Mouse (Mus musculus): Measurements from ENCODE around the gene Rgl1.

Gene Rgl1

GRCm38 (mm10) chr1:152537186-152537585 lies 229.0 kb downstream of the Rgl1 start:
- DNase-seq, result no peak

- no peak for DNase-seq
Measured at GRCm38 (mm10) chr1:152536416-152537018, 229.6 kb downstream of the Rgl1 start.

- no peak for DNase-seq
Measured at GRCm38 (mm10) chr1:152534531-152534930, 231.6 kb downstream of the Rgl1 start.

GRCm38 (mm10) chr1:152531498-152531897 lies 234.7 kb downstream of the Rgl1 start:
- DNase-seq, result no peak

DNA sequence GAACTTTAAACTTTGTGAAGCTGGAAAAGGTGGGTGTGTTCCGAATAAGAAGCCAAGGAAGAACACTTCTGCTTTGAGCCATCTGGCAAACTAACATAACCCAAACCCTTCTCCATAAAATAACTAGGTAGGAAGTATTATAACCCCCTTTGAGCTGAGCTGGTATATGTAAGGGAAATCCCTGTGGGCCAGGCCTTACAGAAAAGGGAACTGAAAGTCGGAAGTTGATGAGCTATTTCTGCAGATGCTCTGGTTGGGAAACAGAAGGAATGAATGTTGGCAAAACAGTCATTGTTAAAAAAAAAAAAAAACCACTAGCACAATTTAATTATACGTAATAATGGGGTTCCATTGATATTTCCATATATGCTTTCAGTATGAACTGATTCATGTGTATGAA lies 237.4 kb downstream of the Rgl1 start:
- DNase-seq, result no peak

- DNase-seq, result no peak
Measured at GRCm38 (mm10) chr1:152528214-152528613, 237.9 kb downstream of the Rgl1 start.

DNA sequence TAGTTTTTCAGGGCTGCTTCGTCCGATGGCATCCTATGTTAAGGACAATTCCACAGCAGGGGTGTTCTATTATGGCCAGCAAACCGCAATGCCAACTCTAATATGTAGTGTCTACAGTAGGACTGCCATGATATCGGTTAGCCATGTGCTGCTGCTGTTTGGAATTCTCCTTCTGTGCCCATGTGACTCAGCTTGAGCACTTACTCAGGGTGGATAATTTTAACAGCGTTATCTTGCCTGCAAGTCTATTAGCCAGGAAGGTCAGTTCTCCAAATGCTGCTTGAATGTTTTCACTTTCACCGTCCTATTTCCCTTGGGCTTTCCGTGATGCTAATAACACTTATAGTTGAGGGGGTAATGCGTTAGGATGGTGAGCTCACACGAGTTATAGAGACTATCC lies 240.0 kb downstream of the Rgl1 start:
- DNase-seq, result no peak

GRCm38 (mm10) chr1:152524987-152525648 lies 241.0 kb downstream of the Rgl1 start:
- peak; percentile 18 to 24 for DNase-seq

DNA sequence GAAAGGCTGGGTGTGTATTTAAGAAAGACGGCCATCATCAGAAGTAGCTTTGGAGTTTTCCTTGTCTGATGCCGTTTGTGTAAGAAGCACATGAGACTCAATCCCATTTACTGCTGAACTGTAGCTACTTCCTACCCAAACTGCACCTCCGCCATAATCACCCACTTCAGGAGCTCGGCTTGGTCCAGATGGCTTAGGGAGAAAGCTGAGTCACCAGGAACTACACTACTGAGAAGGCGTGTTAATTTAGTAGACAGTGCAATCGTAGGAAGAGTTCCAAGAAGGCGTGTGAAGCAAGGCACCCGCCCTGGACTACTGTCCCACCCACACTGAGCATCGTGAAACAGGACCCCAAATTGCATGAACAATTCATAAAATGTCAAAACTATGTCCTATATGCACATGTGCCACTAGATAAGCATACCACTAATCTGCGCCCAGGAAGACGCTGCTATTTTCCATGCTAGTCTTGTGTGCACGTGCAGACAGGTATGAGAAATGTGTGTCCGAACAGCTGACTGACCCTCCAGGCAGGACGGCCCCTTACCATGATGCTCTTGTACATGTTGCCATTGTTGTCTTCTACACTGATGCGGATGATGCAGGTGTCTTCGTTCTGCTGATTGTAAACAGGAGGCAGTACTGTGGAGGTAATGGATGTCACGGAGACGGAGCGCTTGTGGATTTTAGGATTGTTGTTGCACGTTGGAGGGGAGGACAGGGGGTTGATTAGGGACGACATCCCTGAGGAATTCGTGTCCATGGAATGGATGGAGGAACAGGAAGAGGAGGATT lies 241.9 kb downstream of the Rgl1 start:
- no peak for DNase-seq

- no peak for DNase-seq
Measured at GRCm38 (mm10) chr1:152523292-152523691, 242.9 kb downstream of the Rgl1 start.

DNA sequence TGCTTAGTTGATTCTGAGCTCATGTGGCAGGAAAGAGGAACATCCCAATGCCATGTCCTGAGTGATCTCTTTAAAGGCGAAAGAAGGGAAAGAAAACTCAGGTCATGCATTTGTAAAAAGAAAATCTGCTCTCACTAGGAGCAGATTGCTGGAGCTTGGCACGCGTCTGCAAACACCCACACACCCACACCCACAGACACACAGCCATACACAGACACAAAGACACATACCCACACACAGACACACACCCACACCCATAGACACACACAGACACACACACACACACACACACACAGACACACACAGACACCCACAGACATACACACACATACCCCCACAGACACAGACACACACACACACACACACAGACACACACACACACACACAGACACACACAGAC lies 243.9 kb downstream of the Rgl1 start:
- no peak for DNase-seq

DNA sequence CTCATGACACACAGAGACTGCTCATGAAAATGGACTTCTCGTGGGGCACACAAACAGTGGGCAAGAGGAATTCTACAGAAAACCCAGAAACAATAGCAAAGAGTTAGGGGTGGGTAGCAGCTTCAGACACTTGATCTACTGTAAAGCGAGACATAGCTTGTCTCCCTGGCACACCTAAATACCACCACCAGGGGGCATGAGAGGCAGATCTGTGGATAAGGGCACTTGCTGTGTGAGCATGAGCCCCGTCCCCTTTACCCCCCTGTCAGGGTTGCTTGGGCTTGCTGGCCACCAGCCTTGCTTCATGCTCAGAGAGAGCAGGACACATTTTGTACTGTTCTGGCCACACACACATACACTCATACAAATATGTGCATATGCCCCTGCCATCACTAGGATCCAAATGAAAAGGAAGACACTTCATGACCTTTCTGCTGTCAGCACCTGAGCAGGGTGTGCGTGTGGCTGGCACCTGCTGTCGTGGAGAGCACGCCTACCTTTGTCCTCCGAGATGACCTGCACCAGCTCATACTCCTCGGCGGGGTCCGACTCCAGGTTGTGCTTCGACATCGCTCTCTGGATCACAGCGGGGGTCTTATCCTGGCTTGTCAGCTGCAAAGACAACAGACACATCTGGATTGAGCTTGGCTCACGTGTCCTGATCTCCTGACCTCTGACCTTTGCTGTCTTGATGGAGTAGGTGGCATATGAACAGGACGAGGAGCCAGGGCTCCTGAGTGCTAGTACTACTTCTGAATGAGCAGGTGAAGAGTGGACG lies 245.2 kb downstream of the Rgl1 start:
- DNase-seq, result peak; percentile 18 to 24

DNA sequence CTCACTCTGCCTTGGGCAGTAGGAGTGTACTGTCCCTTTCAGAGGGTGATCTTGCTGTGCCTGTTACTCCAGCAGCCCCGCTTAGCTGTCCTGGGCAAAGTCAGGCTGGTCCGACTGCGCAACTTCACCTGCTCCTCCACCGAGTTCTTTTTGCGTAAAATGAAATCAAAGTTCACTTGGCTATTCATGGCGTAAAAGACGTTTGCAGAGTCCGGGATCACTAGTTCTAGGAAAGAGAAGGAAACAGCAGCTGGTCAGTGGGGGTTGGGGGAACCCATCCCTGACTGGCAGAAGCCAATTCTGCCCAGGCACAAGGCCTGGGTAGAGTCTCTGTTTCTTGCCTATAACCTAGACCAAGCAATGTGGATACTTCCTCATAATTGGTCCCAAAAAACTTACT lies 247.2 kb downstream of the Rgl1 start:
- DNase-seq, result no peak

GRCm38 (mm10) chr1:152517057-152517570 lies 249.0 kb downstream of the Rgl1 start:
- no peak for DNase-seq

- DNase-seq, result no peak
Measured at GRCm38 (mm10) chr1:152514256-152514655, 251.9 kb downstream of the Rgl1 start.

GRCm38 (mm10) chr1:152511237-152511636 lies 254.9 kb downstream of the Rgl1 start:
- no peak for DNase-seq

DNA sequence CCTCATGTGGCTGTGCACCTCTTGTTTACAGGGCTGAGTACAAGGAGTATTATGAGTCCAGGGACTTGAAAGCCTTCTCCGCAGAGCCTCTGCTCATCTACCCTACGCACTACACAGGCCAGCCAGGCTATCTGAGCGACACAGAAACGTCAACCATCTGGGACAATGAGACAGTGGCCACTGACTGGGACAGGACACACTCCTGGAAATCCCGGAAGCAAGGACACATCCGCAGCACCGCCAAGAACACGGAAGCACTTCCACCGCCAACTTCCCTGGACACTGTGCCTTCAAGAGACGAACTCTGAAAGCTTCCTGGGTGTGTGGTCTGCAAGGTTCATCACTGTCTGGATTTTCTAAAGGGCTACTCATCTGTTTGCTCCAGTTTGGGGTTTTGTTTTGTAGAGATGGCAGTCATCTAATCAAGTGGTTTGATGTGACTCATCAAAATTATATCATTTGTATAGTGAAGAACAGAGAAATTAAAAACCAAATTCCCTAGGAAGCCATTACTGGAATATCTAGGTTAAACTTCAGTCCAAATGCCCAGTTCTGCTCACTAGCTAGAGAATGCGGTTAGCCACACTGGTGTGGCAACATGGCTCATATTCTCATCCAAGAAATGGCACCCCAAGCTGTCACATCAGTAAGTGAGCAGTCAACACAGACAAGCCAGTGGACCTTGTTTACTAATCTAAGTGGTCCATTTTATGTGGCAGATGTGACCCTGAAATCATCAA lies 257.5 kb downstream of the Rgl1 start:
- DNase-seq, result no peak

DNA sequence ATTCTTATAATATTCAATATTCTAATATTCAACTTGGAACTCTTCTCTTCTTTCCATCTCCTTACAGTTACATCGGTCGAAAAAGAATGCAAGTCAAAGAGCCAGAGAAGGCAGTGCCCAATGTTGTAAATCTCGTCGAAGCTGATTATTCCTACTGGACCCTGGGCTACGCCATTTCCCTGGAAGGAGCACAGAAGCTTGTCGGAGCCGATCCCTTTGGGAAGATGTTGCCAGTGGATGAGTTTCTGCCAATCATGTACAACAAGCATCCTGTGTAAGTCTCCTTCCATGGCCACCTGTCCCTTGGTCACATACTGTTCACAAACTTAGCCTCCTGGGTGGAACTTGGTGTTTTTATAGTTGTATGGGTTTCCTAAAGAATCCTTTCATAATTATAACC lies 259.4 kb downstream of the Rgl1 start:
- no peak for DNase-seq

DNA sequence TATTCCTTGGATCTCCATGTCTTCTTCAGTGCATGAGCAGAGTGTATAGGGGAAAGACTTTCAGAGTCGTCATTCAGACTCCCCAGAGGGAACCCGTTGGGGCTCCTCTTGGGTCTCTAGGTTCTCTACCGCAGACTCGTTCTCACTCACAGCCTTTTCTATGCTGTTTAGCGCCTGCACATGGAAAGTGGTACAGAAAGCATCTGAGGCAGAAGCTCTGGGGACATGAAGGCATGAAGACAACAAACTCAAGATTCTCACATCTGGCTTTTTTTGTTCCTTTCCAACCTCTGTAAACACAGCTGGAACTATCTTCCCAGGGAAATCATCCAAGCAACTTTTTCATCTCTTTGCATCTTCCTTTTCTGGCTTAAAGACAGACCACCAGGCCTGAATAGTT lies 260.0 kb downstream of the Rgl1 start:
- no peak for DNase-seq

DNA sequence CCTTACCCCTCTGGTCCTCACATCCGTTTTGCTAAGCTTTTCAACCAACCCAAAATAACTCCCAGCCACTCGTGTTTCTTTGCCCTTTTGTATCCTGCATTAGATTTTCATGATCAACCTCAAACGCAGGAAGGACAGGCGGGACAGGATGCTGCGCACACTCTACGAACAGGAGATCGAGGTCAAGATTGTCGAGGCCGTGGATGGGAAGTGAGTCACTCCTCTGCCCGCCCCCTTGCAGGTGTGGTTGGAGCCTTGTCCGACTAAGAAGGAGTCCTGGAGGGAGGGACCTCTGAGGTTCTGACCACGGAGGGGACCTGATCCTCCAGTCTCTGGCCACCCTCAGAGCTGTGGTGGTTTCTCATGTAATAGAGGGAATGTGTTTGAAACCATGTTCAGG lies 266.3 kb downstream of the Rgl1 start:
- DNase-seq, result no peak

DNA sequence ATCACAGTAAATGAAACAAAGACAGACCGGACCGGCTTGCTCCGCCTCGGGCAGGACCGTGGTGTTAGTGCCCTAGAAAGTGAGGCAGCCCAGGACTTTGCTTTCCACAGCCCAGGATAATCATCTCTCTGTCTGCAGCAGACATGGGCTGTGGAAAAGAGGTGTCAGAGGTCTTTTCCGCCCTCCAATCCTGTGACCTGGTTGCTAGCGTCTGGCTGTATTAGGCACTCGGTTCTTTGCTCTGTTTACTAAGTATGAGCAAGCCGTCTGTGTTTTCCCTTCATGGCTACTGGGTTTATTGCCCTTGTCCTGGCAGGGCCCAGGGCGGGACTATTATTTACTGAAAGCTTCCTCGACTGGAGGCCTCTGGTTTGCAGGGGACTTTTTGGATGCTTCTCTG lies 268.6 kb downstream of the Rgl1 start:
- DNase-seq, result no peak

GRCm38 (mm10) chr1:152496831-152497230 lies 269.3 kb downstream of the Rgl1 start:
- no peak for DNase-seq

All from thymus, adult 18-20 months (tissue).